Mouse (Mus musculus) cerebral cortex, adult 2 months (tissue): ENCODE results near the gene Slc44a1.

Experiments used
- WGBS: fragments of 180-500 bp; shearing (Covaris S2); methylation state at CpG from one replicate; pipeline ENCODE4 v1.1.7; 2018; 5-methylcytosine and 5-hydroxymethylcytosine counted together

The Slc44a1 gene

DNA sequence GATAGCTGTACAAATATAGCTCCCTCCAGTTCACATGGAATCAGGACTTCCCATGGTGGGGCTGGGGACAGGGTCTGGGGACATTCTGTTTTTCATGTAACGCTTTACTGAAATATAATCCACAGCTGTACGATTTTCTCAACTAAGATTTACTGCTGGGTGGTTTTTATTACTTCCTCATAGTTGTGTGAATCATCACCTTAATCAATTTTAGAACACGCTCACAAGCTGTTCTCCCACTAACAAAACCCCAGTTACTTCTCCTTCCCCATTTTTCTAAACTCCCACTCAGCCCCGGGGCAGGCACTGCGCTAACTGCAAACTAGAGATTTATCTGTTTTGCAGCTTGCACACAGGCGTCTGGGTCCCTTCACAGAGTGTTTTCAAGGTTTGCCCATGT is 28.8 kb downstream of the Slc44a1 start:
- WGBS = 47% methylated on average over 6 of the region's 6 CpGs

DNA sequence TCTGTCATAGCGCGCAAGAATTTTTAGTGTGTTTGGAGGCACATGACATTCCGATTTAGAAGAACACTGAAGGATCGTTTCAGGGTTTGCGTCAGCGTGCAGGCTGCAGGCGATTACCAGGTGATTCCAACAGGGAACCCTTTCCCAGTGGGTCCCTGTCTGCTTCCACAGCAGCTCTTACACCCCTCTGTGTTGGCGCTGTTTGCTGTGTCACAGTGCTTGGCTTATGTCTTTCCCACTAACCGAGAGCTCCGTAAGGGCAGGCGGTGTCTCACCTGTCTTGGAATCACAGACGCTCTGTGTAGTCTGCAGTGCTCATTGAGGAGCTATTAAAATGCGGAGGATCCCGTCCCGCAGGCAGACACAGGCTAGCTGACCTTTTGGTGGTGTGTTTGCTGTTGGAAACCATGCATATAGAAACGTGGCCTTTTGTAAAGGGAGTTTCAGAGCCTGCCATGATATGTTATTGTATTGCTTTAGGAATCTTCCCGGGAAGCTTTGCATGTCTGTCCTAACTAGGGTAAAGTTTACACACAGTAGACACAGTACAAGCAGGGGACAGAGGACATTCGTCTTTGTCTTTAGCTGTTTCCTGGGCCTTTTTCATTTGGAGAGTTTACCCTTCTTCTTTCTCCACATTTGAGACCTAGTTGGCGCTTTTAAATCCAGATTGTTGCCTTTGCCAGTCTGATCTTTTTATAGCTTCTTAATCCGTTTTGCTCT is 35.2 kb downstream of the Slc44a1 start:
- 37% methylated on average over 20 of the region's 20 CpGs for WGBS

DNA sequence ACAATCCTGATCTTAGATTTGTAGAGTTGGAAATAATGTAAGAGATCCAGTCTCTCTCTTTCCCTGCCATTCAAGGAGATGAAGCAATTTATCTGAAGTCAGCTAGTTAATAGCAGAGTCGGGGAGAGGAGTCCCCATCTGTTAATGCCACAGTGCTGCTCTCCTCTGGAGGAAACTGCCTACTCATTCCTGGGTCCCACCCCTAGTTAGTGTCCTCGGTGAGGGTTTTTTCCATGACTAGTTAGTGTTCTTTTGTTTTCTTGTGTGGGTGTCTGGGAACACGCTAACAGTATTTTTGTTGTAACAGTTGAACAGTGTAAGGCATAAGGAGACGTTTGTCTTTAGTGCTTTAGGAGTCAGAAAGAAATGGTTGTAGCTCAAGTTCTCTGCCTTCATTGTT is 38.4 kb downstream of the Slc44a1 start:
- WGBS = 34% methylated on average over 4 of the region's 4 CpGs

DNA sequence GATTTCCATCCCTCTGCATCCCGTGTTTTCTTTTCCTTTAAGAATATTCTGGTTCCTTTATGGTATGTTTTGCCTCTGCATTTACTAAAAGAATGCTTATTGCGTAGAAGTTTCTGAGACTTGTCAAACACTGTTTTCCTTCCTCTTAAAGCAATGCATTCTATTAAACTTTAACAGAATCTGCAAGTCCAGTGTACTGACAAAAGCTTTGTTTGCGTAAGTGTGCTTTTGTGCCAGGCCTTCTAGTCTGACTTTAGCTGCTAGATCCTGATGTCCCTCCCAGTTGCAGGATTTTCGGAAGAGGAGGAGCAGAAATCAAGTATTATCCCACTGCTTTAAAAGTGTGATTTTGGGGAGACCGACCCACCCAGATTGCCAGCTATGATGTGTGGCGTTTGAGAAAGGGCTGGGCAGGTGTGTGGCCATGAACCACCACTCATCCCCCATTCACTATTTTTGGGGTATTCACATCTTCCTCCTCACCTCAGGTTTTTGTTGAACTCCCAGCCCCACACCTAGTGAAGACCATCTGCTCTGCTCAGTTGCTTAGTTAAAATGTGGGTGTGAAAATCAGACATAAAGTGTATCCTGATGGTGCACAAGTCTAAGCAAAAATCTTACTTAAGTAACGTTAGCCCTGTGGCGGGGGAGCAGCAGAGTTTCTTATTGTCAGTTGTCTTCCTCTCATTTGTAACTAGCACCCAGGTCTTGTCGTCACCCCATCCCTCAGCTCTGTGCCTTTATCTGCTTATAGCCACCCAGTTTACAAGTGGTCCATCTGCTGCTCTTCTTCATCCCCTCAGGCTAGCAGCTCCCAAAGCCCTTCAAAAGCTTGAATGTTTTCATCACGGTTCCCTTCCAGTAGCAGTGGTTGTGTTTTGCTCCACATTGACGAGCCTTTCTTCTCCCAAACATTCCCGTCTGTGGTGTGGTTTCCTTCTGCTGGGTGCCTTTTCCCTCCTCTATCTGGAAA is 47.3 kb downstream of the Slc44a1 start:
- 39% methylated on average over 12 of the region's 12 CpGs for WGBS

DNA sequence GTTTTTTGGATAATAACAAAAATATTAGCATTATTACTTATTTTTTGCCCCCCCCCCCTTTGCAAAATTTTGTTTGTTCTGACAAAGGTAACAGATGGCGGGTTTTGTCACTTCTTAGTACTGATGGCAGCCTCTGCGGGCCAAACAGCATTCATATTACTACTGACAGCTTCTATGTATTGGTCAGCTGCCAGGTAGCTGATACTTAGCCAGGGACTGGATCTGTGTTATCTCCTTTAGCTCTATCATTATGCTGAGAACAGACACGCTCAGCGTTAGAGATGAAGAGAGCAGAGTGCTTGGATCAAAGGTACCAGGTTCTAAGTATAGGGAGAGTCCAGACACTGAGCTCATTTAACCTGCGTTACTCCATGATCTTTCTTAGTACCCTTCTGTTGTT is 48.6 kb downstream of the Slc44a1 start:
- WGBS = 55% methylated on average over 5 of the region's 5 CpGs

DNA sequence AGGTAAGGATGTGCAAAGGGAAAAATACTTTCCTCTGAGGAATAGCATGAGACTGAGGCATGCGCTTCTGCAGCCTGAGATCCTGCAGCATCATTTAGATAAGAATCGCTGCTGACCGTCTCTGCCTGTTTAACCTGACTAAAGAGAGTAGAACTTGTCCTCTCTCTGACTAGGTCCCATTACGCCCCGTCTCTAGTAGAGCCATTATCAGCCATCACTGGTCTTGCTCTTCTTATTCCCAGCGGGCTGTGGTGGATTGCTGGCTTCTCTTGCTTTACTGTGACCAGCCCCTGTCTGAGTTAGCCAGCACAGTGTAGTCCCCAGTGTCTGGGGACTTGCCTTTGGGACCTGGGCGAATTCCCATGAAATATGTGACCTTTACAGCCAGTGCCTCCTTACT is 50.2 kb downstream of the Slc44a1 start:
- 88% methylated on average over 7 of the region's 7 CpGs for WGBS

DNA sequence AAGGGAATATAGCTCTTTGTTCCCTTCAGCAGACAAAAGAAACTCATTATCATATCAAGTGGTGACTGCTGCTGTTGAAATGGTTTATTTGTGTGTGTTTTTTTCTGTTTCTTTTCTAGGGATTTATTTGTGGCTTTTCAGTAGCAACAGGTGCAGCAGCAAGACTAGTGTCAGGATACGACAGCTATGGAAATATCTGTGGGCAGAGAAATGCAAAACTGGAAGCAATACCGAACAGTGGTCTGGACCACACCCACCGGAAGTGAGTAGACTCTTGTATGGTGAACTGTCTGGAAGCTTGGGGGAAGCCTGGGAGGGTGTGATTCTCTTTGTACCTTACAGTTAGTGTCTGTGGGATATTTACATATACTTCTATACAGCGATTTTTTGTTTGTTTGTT is 51.1 kb downstream of the Slc44a1 start:
- WGBS = 23% methylated on average over 4 of the region's 4 CpGs

DNA sequence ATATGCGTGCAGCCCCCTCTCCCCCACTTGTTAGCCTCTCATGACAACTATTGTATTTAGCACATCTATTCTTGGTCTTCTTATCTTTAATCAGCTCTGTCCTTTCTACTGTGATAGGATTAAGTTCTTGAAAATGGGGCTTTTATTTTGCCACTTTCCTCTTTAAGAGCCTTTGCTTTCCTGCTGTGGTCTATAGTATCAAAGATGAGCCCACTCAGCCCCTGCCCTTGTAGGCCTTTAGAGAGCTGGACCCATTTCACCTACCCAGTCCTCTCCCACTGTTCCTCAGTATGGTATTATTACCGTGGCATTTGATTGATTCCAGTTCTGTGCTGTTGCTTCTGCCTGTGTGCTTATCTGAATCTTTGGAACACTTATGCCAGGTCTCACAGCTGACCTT is 55.4 kb downstream of the Slc44a1 start:
- 46% methylated on average over 2 of the region's 2 CpGs for WGBS

DNA sequence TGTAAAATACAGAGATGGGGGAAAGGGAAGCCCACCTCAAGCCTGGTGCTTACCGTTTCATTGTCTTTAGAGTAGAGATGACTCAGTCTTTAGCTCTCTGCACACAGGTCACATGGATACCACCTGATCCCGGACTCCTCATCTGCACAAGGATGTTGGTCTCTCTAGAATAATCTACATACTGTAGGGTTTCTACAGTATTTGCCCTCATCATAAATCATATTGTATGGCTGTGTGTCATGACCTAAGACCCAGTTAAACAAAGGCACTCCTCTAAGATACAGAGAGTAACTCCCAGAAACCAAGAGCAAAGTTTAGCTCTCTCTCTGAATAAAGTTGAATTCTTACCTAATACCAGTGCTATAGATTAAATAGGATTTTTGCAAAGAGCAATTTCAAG is 62.6 kb downstream of the Slc44a1 start:
- 82% methylated on average over 2 of the region's 2 CpGs for WGBS

DNA sequence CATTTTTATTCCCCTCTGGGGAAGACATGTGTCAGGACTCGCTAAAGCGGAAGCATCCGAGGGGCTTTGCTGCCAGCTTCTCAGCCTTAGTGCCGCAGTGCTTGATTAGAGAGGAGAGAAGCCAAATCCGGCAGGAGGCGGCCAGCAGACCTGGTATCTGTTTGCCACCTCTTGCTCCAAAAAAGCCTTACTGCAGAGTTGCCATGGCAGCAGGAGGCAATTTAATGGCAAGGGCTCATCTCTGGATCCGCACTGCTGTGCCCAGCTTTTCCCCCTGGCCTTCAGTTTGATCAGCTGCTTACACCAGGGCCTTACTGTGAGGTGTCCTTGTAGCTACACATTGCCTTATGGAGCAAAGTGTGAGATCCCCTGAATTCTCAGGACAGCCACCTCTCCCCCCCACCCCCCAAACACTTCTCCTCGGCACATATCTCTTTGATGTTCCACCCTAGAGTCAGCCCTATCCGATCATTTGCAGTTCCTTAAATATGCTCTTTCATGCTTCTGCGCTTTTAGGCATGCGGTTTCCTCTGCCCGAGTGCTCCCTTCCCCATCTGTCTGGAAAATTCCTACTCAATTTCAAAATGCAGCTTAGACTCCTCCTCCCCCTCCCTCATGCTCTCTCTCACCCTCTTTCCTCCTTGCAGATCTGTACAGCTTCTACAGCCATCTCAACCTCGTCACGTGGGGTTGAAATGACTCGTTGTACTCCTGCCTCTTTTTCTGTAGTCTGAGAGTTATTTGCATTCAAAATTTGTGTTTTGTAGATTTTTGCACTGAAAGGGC is 72.1 kb downstream of the Slc44a1 start:
- 20% methylated on average over 15 of the region's 15 CpGs for whole genome bisulfite sequencing

DNA sequence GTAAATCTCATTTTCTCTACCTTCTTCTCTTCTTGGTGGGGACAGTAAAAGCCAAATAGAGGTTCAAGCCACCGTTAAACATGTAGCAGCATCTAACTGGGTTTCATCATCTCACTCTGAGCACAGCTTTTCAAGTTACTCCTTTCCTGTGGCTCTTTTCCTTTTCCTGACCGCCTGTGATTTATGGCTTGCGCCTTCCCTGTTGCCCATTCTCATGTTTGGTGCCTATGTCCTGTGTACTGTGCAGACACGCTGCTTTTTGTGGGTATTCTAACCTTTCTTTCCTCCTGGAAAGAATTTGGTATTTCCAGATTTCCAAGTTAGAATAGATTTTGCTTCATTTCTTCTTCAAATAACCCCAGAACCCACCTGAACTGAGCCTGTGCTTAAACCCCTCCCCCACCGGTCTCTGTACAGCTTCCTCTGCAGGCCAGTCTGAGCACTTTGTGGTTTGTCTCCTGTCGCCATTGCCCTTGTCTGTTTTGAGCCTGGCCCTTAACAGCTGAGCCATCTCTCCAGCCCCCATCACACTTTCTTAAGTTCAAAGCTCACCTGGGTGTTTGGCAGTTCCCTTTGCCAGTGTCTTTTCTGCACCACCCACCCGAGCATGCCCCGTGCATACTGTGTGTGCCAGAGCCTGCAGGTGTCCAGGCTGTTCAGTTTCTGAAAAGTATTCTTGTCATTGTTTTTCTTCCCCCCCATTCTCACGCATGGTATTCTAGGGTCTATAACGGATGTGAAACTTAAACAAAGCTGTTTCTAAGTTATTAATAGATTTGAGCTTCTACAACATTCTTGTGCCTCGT is 73.3 kb downstream of the Slc44a1 start:
- WGBS = 34% methylated on average over 11 of the region's 11 CpGs

DNA sequence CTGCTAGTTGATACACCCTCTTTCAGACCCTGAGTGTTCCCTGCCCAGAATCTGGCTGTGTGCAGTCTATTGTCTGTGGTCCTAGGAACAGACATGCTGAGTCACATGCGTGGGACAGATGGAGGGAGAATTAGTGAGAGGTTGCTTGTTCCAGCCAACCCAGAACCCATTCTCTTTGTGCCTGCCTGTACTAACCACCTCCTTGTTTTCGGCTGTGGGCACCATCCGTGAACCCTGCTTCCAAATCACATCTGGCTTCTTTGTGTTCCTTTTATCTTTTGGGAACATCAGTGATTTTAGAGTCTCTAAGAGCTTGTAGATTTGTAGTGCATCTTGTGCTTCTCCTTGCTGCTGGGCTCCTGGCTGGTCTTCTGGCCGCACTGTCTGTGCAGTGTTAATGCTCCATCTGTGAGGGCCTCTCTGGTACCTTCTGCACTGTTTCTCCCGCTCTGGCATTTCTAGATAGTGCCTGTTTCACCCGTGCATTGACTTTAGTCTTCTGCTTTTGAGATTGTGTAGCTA is 75.9 kb downstream of the Slc44a1 start:
- WGBS = 44% methylated on average over 6 of the region's 6 CpGs

DNA sequence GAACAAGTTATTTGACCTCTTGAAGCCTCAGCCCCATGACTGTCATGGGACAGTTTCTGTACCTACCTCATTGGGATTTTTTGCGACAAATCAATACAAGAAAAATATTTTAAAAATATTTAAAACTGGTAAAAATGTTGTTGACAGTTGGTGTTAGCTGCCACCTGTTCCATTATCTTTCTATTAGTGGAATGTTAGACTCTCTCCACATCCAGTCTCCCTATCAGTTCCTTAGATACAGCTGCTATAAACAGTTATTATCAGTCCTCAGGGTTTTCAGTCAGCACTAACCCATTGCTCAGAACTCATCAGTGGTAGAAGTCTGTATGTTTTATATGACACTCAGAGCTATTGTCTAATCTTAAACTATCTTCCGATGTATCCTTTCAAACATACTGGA is 79.2 kb downstream of the Slc44a1 start:
- 96% methylated on average over 2 of the region's 2 CpGs for whole genome bisulfite sequencing

DNA sequence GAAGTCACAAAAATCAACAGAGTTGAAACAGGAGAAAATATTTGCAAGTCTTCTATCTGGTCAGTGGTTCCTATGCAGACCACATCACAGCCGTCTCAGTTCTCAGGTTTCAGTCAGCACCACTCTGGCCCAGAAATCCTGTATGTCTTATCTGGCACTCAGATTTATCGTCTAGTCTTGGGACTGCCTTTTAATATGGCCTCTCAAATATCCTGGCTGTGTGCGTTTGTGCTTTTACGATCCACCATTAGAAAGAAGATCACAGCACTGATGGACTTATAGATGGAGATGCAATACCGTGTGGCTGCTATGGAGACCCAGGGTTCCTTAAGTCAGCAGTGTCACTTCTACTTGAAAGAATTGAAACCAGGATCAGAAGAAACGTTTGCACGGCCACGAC is 80.8 kb downstream of the Slc44a1 start:
- WGBS = 88% methylated on average over 8 of the region's 8 CpGs

DNA sequence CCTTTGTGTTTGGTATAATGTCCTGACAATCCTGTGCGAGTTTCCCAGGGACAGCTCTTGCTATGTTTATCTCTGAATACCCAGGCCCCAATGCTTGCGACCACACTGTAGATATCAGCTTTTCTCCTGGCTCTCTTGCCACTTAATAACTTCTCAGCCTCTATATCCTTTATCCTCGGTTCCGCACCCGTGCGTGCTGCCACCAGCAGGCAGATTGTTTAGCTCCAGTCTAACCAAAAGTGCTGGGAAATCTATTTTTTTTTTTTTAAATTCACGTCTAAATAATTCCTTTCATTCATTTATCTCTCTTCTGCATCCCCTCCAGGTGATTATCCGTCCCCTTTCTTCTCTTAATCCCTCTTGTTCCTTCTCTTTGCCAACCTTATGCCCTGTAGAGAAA is 82.4 kb downstream of the Slc44a1 start:
- 57% methylated on average over 8 of the region's 8 CpGs for WGBS

DNA sequence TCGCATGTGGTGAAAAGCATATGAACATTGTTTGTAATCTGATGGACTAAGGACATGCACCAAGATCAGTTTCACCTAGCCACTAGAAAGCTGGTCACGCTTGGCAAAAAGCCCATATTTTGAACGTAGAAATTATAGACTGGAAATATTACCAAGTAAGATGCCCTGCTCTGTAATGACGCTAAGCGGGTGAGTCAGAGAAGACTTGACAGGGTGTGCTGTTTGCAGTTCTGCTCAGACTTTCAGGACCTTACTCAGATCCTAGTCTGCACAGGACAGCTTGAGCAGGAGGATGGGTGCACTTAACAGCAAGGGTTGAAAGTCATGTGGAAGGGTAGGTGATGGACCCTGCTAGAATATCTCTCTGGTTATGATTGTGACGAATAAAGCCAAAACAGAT is 85.3 kb downstream of the Slc44a1 start:
- 52% methylated on average over 6 of the region's 6 CpGs for WGBS

DNA sequence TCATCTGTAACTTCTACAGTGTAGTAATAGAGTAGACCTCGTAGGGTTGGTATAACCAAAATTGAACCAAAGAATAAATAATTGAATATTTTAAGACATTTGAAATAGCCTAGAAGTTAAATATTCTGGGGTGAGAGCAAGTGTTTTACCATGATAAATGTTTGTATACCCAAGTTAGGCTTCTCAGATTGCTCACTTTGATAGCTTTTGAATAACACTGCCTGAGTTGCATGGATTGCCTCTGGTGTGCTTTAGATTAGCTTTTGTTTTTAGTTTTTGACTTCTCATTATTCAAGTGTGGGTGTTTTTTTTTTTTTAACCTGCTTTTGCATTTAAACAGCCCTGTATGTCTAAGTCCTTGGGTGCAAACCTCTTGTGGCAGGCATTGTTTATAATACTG is 85.8 kb downstream of the Slc44a1 start:
- WGBS = 41% methylated on average over 1 of the region's 1 CpGs

DNA sequence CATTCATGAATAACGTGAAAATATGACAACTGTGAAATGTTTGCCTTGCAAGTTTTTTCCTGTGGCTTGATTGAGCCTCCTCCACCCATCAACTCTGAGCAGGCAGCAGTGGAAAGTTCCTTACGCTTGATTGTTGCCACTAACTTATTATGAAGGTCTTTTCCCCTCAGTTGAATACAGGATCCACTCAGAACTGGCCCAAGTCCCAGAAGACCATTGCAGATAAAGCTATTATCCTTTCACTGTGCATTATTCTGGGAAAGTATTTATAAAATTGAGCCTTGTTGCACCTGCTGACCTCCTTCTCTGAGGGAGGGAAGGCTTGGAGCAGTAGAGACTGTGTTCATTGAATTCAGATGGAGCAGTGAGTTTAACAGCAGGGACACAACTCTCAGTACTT is 86.2 kb downstream of the Slc44a1 start:
- WGBS = 33% methylated on average over 2 of the region's 2 CpGs

DNA sequence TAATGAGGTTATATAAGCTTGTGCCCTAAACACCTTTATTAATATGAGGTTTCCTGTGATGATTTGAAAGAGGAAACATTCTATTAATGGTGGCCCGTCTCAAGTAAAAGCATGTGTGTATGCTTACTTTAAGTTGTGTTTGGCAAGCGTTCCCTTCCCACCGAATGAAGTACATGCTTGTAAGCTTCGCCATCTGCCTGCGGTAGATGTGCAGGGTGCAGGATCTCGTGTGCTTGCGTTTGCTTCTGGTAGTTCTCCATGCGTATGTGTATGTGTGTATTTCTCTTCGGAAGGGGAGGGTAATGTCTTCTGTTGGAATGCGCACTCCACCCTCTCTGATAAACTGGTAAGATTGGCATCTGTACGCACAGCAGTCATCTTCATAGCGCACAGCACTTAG is 95.6 kb downstream of the Slc44a1 start:
- WGBS = 57% methylated on average over 12 of the region's 12 CpGs

DNA sequence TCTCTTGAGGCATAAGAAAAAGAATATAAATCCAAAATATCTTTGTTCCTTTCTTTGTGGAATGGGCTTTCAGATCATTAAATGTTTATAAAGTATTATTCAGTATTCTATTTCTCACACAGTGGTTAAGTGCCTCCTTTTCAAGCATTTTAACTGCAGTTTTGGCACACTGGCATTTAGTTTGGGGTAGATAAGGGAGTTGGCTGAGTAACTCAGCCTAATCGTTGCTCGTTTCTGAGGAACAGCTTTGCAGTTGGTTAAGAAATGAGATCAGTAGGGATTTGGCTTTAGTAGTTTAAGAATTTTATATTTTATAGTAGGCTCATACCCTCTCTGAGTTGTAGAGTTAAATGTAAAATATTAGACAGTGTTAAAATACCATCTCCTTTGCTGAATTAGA is 97.3 kb downstream of the Slc44a1 start:
- WGBS = 39% methylated on average over 2 of the region's 2 CpGs

DNA sequence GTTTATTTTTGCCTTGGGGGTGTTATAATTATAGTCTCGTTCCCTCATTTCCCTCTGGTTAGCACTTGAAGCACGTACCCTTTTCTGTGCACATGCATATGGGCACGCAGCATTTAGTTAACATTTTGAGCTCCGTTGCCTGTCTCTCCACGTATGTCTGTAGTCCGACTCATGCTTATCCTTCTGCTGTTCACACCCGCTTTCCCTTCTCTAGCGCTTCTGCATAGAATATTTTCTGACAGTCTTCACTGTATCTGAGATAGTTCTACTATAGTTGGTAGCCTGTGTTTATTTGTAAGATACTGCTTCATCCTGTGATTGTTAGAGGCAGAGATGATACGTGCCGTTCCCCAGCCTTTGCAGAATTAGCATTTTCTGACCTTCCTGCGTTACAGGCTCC is 98.4 kb downstream of the Slc44a1 start:
- 41% methylated on average over 11 of the region's 11 CpGs for WGBS
